Mouse (Mus musculus): ENCODE measurements around the gene Fxyd2. TPM values are rescaled to one million over a fixed set of nuclear protein-coding genes. Genes with fewer than 3 reads are reported as not detected.

Fxyd2 gene
- polyA plus RNA-seq, 1 experiment from 2014 or later, result 1.2 TPM

- WGBS, result 77% methylated on average over 5 of the region's 5 CpGs
Measured at GRCm38 (mm10) chr9:45386698-45387097, 12.8 kb upstream of the Fxyd2 start.

GRCm38 (mm10) chr9:45388385-45388994 is 11.0 kb upstream of the Fxyd2 start:
- Histone ChIP-seq H3K27ac (ENCODE audit: low read depth, low read length) (no peak overlapping the region), H3K4me3 (ENCODE audit: low read depth, low read length) (no peak overlapping the region), H3K4me1 (replicated peaks; ENCODE audit: control insufficient read depth, insufficient read depth, low read length) (no peaks in the 10 kb centered on the region), H3K36me3 (ENCODE audit: control insufficient read depth, insufficient read depth) (no peaks in the 10 kb centered on the region), H3K27me3 (replicated peaks; ENCODE audit: control insufficient read depth, insufficient read depth, low read length) (no peaks in the 10 kb centered on the region), H3K9me3 (ENCODE audit: control insufficient read depth) (no peaks in the 10 kb centered on the region), H3K9ac (ENCODE audit: low read depth, low read length) (no peak overlapping the region), H3K4me2 (replicated peaks; ENCODE audit: low read depth) (no peak overlapping the region)
- peak; percentile 60; the same call in 1 of the 2 replicates for ATAC-seq
- TF ChIP-seq CTCF (IDR thresholded peaks at IDR 0.05; ENCODE audit: low read depth), result peak; percentile 99
- 44% methylated on average over 12 of the region's 12 CpGs for WGBS

More at GRCm38 (mm10) chr9:45386698-45387097, 12.8 kb upstream of the Fxyd2 start:
- TF ChIP-seq CTCF (IDR thresholded peaks at IDR 0.05; ENCODE audit: low read depth), result no peak
- no peak for ATAC-seq
- H3K36me3 ChIP-seq (ENCODE audit: control insufficient read depth, insufficient read depth), result no peaks in the 10 kb centered on the region
- H3K4me3 ChIP-seq (ENCODE audit: low read depth, low read length), result no peak overlapping the region
- no peaks in the 10 kb centered on the region for H3K9me3 ChIP-seq (ENCODE audit: control insufficient read depth)
- H3K9ac ChIP-seq (ENCODE audit: low read depth, low read length), result no peak overlapping the region
- H3K27me3 ChIP-seq (replicated peaks; ENCODE audit: control insufficient read depth, insufficient read depth, low read length), result no peaks in the 10 kb centered on the region
- no peak overlapping the region for H3K4me2 ChIP-seq (replicated peaks; ENCODE audit: low read depth)
- no peaks in the 10 kb centered on the region for H3K4me1 ChIP-seq (replicated peaks; ENCODE audit: control insufficient read depth, insufficient read depth, low read length)
- H3K27ac ChIP-seq (ENCODE audit: low read depth, low read length), result no peak overlapping the region

GRCm38 (mm10) chr9:45389596-45389995 is 9.9 kb upstream of the Fxyd2 start:
- H3K27me3 ChIP-seq (replicated peaks; ENCODE audit: control insufficient read depth, insufficient read depth, low read length), result no peaks in the 10 kb centered on the region
- H3K27ac ChIP-seq (ENCODE audit: low read depth, low read length), result no peak overlapping the region
- H3K4me2 ChIP-seq (replicated peaks; ENCODE audit: low read depth), result no peak overlapping the region
- no peak for TF ChIP-seq CTCF (IDR thresholded peaks at IDR 0.05; ENCODE audit: low read depth)
- no peak overlapping the region for H3K9ac ChIP-seq (ENCODE audit: low read depth, low read length)
- H3K4me1 ChIP-seq (replicated peaks; ENCODE audit: control insufficient read depth, insufficient read depth, low read length), result no peaks in the 10 kb centered on the region
- WGBS, result 82% methylated on average over 8 of the region's 8 CpGs
- no peak overlapping the region for H3K4me3 ChIP-seq (ENCODE audit: low read depth, low read length)
- H3K9me3 ChIP-seq (ENCODE audit: control insufficient read depth), result no peaks in the 10 kb centered on the region
- no peak for ATAC-seq
- no peaks in the 10 kb centered on the region for H3K36me3 ChIP-seq (ENCODE audit: control insufficient read depth, insufficient read depth)

GRCm38 (mm10) chr9:45391299-45391698 is 8.2 kb upstream of the Fxyd2 start:
- 63% methylated on average over 7 of the region's 7 CpGs for whole genome bisulfite sequencing
- H3K27ac ChIP-seq (ENCODE audit: low read depth, low read length), result no peak overlapping the region
- TF ChIP-seq CTCF (IDR thresholded peaks at IDR 0.05; ENCODE audit: low read depth), result no peak
- no peak overlapping the region for H3K4me2 ChIP-seq (replicated peaks; ENCODE audit: low read depth)
- H3K27me3 ChIP-seq (replicated peaks; ENCODE audit: control insufficient read depth, insufficient read depth, low read length), result no peaks in the 10 kb centered on the region
- H3K9ac ChIP-seq (ENCODE audit: low read depth, low read length), result no peak overlapping the region
- no peak overlapping the region for H3K4me3 ChIP-seq (ENCODE audit: low read depth, low read length)
- H3K36me3 ChIP-seq (ENCODE audit: control insufficient read depth, insufficient read depth), result no peaks in the 10 kb centered on the region
- no peaks in the 10 kb centered on the region for H3K9me3 ChIP-seq (ENCODE audit: control insufficient read depth)
- H3K4me1 ChIP-seq (replicated peaks; ENCODE audit: control insufficient read depth, insufficient read depth, low read length), result no peaks in the 10 kb centered on the region
- no peak for ATAC-seq

- H3K36me3 ChIP-seq (ENCODE audit: control insufficient read depth, insufficient read depth), result no peaks in the 10 kb centered on the region
- 90% methylated on average over 6 of the region's 6 CpGs for whole genome bisulfite sequencing
- no peaks in the 10 kb centered on the region for H3K27me3 ChIP-seq (replicated peaks; ENCODE audit: control insufficient read depth, insufficient read depth, low read length)
- ATAC-seq, result no peak
- no peak overlapping the region for H3K4me3 ChIP-seq (ENCODE audit: low read depth, low read length)
- TF ChIP-seq CTCF (IDR thresholded peaks at IDR 0.05; ENCODE audit: low read depth), result no peak
- no peaks in the 10 kb centered on the region for H3K9me3 ChIP-seq (ENCODE audit: control insufficient read depth)
- H3K27ac ChIP-seq (ENCODE audit: low read depth, low read length), result no peak overlapping the region
- no peak overlapping the region for H3K9ac ChIP-seq (ENCODE audit: low read depth, low read length)
- H3K4me2 ChIP-seq (replicated peaks; ENCODE audit: low read depth), result no peak overlapping the region
- no peaks in the 10 kb centered on the region for H3K4me1 ChIP-seq (replicated peaks; ENCODE audit: control insufficient read depth, insufficient read depth, low read length)
Measured at GRCm38 (mm10) chr9:45395218-45395617, 4.3 kb upstream of the Fxyd2 start.

- ATAC-seq, result no peak
- no peaks in the 10 kb centered on the region for H3K9me3 ChIP-seq (ENCODE audit: control insufficient read depth)
- no peak overlapping the region for H3K9ac ChIP-seq (ENCODE audit: low read depth, low read length)
- H3K27me3 ChIP-seq (replicated peaks; ENCODE audit: control insufficient read depth, insufficient read depth, low read length), result no peaks in the 10 kb centered on the region
- TF ChIP-seq CTCF (IDR thresholded peaks at IDR 0.05; ENCODE audit: low read depth), result no peak
- no peak overlapping the region for H3K4me3 ChIP-seq (ENCODE audit: low read depth, low read length)
- H3K4me1 ChIP-seq (replicated peaks; ENCODE audit: control insufficient read depth, insufficient read depth, low read length), result no peaks in the 10 kb centered on the region
- H3K4me2 ChIP-seq (replicated peaks; ENCODE audit: low read depth), result no peak overlapping the region
- H3K36me3 ChIP-seq (ENCODE audit: control insufficient read depth, insufficient read depth), result no peaks in the 10 kb centered on the region
- H3K27ac ChIP-seq (ENCODE audit: low read depth, low read length), result no peak overlapping the region
- WGBS, result 57% methylated on average over 3 of the region's 3 CpGs
Measured at GRCm38 (mm10) chr9:45395796-45396195, 3.7 kb upstream of the Fxyd2 start.

Data from intestine, postnatal 0 days (tissue).